Mouse (Mus musculus) bone marrow macrophage, adult 2 months (primary cell): ENCODE data around the gene Akap6.

Experiments
- CTCF ChIP-seq: IDR thresholded peaks from 2 replicates; pipeline ENCODE4 v1.5.1; 2012; ENCODE audit warnings: low read depth, mild to moderate bottlenecking, low read length, moderate library complexity
- POLR2A ChIP-seq: IDR thresholded peaks from 2 replicates; pipeline ENCODE4 v1.6.1; 2012; ENCODE audit warnings: mild to moderate bottlenecking, low read depth, low read length, borderline replicate concordance

DNA sequence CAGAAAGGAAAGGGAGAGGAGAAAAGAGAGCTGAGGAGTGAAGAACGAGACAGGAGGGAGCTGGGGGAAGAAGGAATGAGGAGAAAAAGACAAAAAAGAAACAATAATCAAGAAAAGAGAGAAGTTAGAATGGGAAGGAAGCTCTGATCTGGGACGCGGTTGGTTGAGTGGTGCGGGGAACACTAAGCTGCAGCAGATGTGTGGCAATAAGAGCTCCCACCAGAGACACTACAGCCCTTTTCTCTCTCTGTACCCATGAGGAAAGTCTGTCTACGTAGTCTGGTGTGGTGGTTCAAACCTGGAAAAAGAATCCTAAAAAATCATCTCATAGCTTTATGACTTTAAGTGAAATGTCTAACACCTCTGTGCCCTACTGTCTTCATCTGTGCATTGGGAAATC, 204.9 kb downstream of the Akap6 start:
- TF ChIP-seq CTCF (no peak), POLR2A (no peak)
